Comparison of ENCODE assay signal across 8 mouse cellular contexts in the genomic region with DNA sequence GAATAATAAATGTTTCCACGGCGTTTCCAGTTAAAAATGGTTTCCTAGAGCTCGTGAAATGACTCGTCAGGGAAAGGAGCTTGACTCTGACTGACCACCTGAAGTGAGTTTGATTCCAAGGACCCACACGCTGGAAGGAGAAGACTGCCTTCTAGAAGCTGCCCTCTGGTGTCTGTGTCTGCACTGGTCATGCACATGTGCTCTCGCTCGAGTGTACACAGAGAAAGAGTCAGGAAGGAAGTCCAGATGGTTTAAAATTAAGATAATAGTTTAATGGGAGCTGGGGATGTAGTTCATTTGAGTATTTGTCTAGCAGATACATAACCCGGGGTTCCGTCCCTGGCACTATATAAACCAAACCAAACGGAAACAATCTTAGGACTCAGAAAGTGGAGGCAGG. TPM values are rescaled to one million over a fixed set of nuclear protein-coding genes. Genes with fewer than 3 reads are reported as not detected.
DNase-seq lines count a peak whose midpoint lies in the region; ATAC-seq lines count a peak whose summit lies in the region.

No protein-coding gene starts in this region.

- H3K4me2 ChIP-seq in heart, embryonic 15.5 days, result peak overlapping the region; percentile 85
- peak overlapping the region; percentile 96 for H3K4me2 ChIP-seq in liver, embryonic 12.5 days

- no peak for DNase-seq in heart, adult 9 months (ENCODE audit: low spot score in 2 of 2)
- DNase-seq in A20 (ENCODE audit: low read depth, low spot score) (peak; percentile 63), adipocyte (ENCODE audit: low spot score) (peak; percentile 58)
- no peak for DNase-seq in left cerebral cortex, adult 18-20 months (ENCODE audit: low spot score in 2 of 2)
- DNase-seq in urinary bladder, adult 2 months (ENCODE audit: low spot score), result no peak
- no peak for DNase-seq in frontal cortex, postnatal 25 days (ENCODE audit: low spot score in 2 of 2)

- H3K4me1 ChIP-seq in heart, embryonic 15.5 days (replicated peaks), result peaks cover 24% of the 10 kb centered on the region
- peaks cover 38% of the 10 kb centered on the region for H3K4me1 ChIP-seq in liver, embryonic 12.5 days

- H3K27ac ChIP-seq in heart, embryonic 15.5 days, result 0 out of 2 replicates have a peak overlapping the region, but pooled peaks have one; percentile 89
- H3K27ac ChIP-seq in liver, embryonic 12.5 days, result peak overlapping the region; percentile 79

- no peaks in the 10 kb centered on the region for H3K9me3 ChIP-seq in heart, embryonic 15.5 days (replicated peaks)
- no peaks in the 10 kb centered on the region for H3K9me3 ChIP-seq in liver, embryonic 12.5 days (replicated peaks)

- H3K36me3 ChIP-seq in heart, embryonic 15.5 days, result peaks cover 15% of the 10 kb centered on the region
- H3K36me3 ChIP-seq in liver, embryonic 12.5 days, result peaks cover 24% of the 10 kb centered on the region

- peak overlapping the region; percentile 92; the same call in 1 of the 2 replicates for H3K4me3 ChIP-seq in heart, embryonic 15.5 days
- H3K4me3 ChIP-seq in liver, embryonic 12.5 days, result peak overlapping the region; percentile 83

- no peak for ATAC-seq in heart, embryonic 15.5 days (replicated peaks; ENCODE audit: insufficient number of reproducible peaks, insufficient read depth, low FRiP score, low read depth)
- ATAC-seq in liver, embryonic 12.5 days, result no peak

- H3K27me3 ChIP-seq in heart, embryonic 15.5 days, result no peaks in the 10 kb centered on the region
- no peaks in the 10 kb centered on the region for H3K27me3 ChIP-seq in liver, embryonic 12.5 days (replicated peaks)

- WGBS in heart, embryonic 15.5 days, result 63% methylated on average over 10 of the region's 10 CpGs
- WGBS in liver, embryonic 12.5 days (ENCODE audit: insufficient replicate concordance), result 63% methylated on average over 10 of the region's 10 CpGs

- H3K9ac ChIP-seq in heart, embryonic 15.5 days, result no peak overlapping the region
- H3K9ac ChIP-seq in liver, embryonic 12.5 days, result no peak overlapping the region; the same call in 1 of the 2 replicates

RNA-seq across cellular contexts. Expression of gene Fbxl18, which starts 1.0 kb away (rescaled TPM):
- polyA plus RNA-seq in heart, embryonic 15.5 days (2015; fragmentation: Nextera tagmentation; extraction: Ambion mirVana), result 7.7 and 9.9 TPM in 2 replicates
- polyA plus RNA-seq in liver, embryonic 12.5 days (2016; fragmentation: Nextera tagmentation; extraction: Ambion mirVana), result 5.8 and 6.1 TPM in 2 replicates
- total RNA-seq in left cerebral cortex, adult 18-20 months (2021), result 10 to 100 TPM; 28.7 to 28.8 TPM
- polyA plus RNA-seq in urinary bladder, adult 2 months (2012; rRNA removed), result 7.0 and 8.4 TPM in 2 replicates

RNA-seq across cellular contexts. Expression of gene Actb, which starts 10.4 kb away (rescaled TPM):
- 5,943 and 6,493 TPM in 2 replicates for polyA plus RNA-seq in heart, embryonic 15.5 days (2015; fragmentation: Nextera tagmentation; extraction: Ambion mirVana)
- 7,775 and 7,997 TPM in 2 replicates for polyA plus RNA-seq in liver, embryonic 12.5 days (2016; fragmentation: Nextera tagmentation; extraction: Ambion mirVana)
- 1,000 to 10,000 TPM; 2,346 to 2,379 TPM for total RNA-seq in left cerebral cortex, adult 18-20 months (2021)
- 5,740 and 7,458 TPM in 2 replicates for polyA plus RNA-seq in urinary bladder, adult 2 months (2012; rRNA removed)

Comparison
In these comparisons a context has a peak if more than half of its experiments do, and no peak if none do; other contexts are left out.
1. DNase-seq: peak in A20 (single experiment) and adipocyte (single experiment); none in heart, adult 9 months (0 of 2), left cerebral cortex, adult 18-20 months (0 of 2), urinary bladder, adult 2 months (single experiment) and frontal cortex, postnatal 25 days (0 of 2).